Mouse (Mus musculus) ES-Bruce4 (cell line): Measurements from ENCODE around the gene Pip5k1b.

Experiments used
- CTCF ChIP-seq: IDR thresholded peaks from one replicate; pipeline ENCODE4 v1.8.1; 2011; ENCODE audit warnings: low read depth, low read length
- EP300 ChIP-seq: IDR thresholded peaks from 2 replicates; pipeline ENCODE4 v1.6.1; 2011; ENCODE audit warnings: low read depth, low read length; ENCODE audit not compliant: insufficient read depth
- POLR2A ChIP-seq: IDR thresholded peaks from one replicate; pipeline ENCODE4 v1.8.1; 2011; ENCODE audit warnings: low read length; ENCODE audit not compliant: insufficient read depth

GRCm38 (mm10) chr19:24321900-24322311, 233.8 kb downstream of the Pip5k1b start:
- no peak for TF ChIP-seq CTCF
- TF ChIP-seq POLR2A: no peak
- TF ChIP-seq EP300: no peak
